In the genomic region with DNA sequence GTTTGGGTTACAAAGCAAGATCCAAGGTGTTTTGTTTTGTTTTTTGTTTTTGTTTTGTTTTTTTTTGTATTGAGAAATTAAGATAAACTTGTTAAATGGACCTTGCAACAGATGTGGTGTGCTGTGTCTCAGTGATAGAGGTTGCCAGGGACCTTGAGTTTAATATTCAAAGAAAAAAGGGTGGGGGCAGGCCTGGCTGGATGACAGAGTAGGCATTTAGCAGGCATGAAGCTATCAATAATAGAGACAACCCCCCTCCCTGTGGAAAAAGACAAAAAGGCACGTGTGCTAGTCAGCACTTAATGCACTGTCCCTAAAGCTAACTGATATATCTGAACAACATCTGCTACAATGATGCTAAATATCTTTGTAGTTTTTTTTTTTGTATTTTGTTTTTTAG, we compare ENCODE assay signal across 15 mouse cellular contexts.
"Had no signal": no experiment of that assay in that cellular context is flagged by ENCODE, and none has a peak within 500 bp of the region (broad histone marks: within the 10 kb centered on the region; RNA-seq: fewer than 3 reads in every experiment).

No protein-coding gene starts in this region.

- DNase-seq: lung, adult 2 months; lung, postnatal 14 days; lung, postnatal 36 days; right cerebral cortex, postnatal 14 days; thymus, adult 2 months; thymus, postnatal 25 days; thymus, postnatal 4 days had no signal

- H3K9me3 ChIP-seq: lung, embryonic 15.5 days; midbrain, embryonic 13.5 days; midbrain, embryonic 15.5 days; neural tube, embryonic 12.5 days; stomach, embryonic 15.5 days had no signal

- H3K27me3 ChIP-seq: lung, embryonic 15.5 days; megakaryocyte, embryonic 14.5 days; midbrain, embryonic 13.5 days; midbrain, embryonic 15.5 days; neural tube, embryonic 12.5 days; stomach, embryonic 15.5 days had no signal

- H3K4me3 ChIP-seq: lung, embryonic 15.5 days; midbrain, embryonic 13.5 days; midbrain, embryonic 15.5 days; neural tube, embryonic 12.5 days; stomach, embryonic 15.5 days had no signal

- H3K4me1 ChIP-seq: lung, embryonic 15.5 days; stomach, embryonic 15.5 days had no signal

- H3K27ac ChIP-seq: lung, embryonic 15.5 days; macrophage; midbrain, embryonic 13.5 days; midbrain, embryonic 15.5 days; neural tube, embryonic 12.5 days; stomach, embryonic 15.5 days; stomach, postnatal 0 days had no signal
